Mouse (Mus musculus) E14TG2a.4 (cell line): ENCODE results near the gene Brms1.
"Not testable (repeated sequence)": the region's sequence is repeated elsewhere in the genome, so short reads cannot be mapped to it uniquely, and the experiment has no call there.

Experiments
- H3K27me3 ChIP-seq: 2 replicates; pipeline ENCODE4 v1.6.1; 2014; ENCODE audit warnings: low read length, control low read depth; ENCODE audit not compliant: insufficient read depth
- H3K36me3 ChIP-seq: 2 replicates; pipeline ENCODE4 v1.6.1; 2014; ENCODE audit warnings: low read length, control low read depth; ENCODE audit not compliant: insufficient read depth
- H3K4me1 ChIP-seq: replicated peaks from 2 replicates; pipeline ENCODE4 v1.6.1; 2014; ENCODE audit warnings: low read depth, low read length, control low read depth
- H3K4me3 ChIP-seq: replicated peaks from 2 replicates; pipeline ENCODE4 v1.5.1; 2014; ENCODE audit warnings: mild to moderate bottlenecking, low read length
- H3K9me3 ChIP-seq: 2 replicates; pipeline ENCODE4 v1.6.1; 2014; ENCODE audit warnings: low read length, control low read depth
- CTCF ChIP-seq: conservative IDR thresholded peaks from 2 replicates; pipeline ENCODE4 v1.5.1; 2014; ENCODE audit warnings: low read length
- NANOG ChIP-seq: IDR thresholded peaks from 2 replicates; pipeline ENCODE4 v1.6.1; 2014; ENCODE audit warnings: borderline replicate concordance, low read length, mixed read lengths
- POU5F1 ChIP-seq: IDR thresholded peaks from 2 replicates; pipeline ENCODE4 v1.6.1; 2014; ENCODE audit warnings: low read length, borderline replicate concordance

The Brms1 gene

DNA sequence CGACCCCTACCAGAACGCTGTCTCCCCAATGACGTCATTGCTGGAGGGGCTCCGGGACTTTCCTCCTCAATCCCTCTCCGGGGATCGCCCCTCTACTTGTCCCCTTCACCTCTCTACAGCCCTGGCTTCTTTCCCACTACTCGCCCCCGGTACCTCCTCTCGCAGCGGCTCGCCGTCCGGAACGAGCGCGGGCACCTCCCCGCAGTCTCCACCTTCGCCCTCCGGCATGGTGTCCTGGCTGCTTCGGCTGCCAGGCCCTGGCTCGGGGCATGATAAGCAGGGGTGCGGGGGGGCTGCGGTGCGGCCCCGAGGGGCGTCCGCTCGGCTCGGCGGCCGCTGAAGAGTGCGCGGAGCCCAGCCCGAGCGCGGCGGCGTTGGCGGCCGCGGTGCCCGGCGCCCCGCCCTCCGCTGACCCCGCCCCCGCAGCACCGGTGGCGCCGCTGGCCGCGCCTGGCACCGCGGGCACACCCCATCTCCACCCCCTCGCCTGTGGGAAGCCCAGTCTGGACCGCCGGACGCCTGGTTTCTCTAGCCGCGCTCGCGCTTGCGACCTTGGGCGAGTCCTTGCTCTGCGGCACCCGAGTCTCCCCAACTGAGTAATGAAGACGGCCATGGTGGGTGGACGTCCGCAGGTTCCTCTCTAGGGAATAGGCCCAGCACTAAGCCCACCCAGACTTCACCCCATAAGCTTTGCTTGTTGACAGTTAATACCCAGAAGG lies 44.1 kb downstream of the Brms1 start, which contains the start of gene Tmem151a:
TSS of gene Tmem151a (minus strand) at position 387 of the 719 bp plus-strand sequence.
- Histone ChIP-seq H3K9me3 (no peaks in the 10 kb centered on the region), H3K4me3 (peak within 1 kb of the TSS; percentile 83), H3K36me3 (peaks cover 11% of the 10 kb centered on the region), H3K27me3 (peaks cover 60% of the 10 kb centered on the region), H3K4me1 (peaks cover 75% of the 10 kb centered on the region)
- TF ChIP-seq POU5F1 = no peak
- TF ChIP-seq CTCF = no peak
- no peak for TF ChIP-seq NANOG

GRCm38 (mm10) chr19:5086533-5086932 lies 45.4 kb downstream of the Brms1 start:
- Histone ChIP-seq H3K27me3 (peaks cover 48% of the 10 kb centered on the region), H3K4me1 (peaks cover 75% of the 10 kb centered on the region), H3K36me3 (peaks cover 24% of the 10 kb centered on the region)
- not testable (repeated sequence) for H3K4me3 ChIP-seq, H3K9me3 ChIP-seq
- peak; percentile 42 for TF ChIP-seq CTCF

GRCm38 (mm10) chr19:5087884-5088728 lies 47.0 kb downstream of the Brms1 start, which contains the start of gene Yif1a:
Gene Yif1a (plus strand): TSS chr19:5088538.
- H3K4me3 ChIP-seq = peak within 1 kb of the TSS; percentile 98
- no peak for TF ChIP-seq POU5F1
- peak; percentile 22; the same call in 1 of the 2 replicates for TF ChIP-seq CTCF
- TF ChIP-seq NANOG = peak; percentile 5; the same call in 1 of the 2 replicates
- peaks cover 32% of the 10 kb centered on the region for H3K27me3 ChIP-seq
- H3K9me3 ChIP-seq = no peaks in the 10 kb centered on the region
- H3K36me3 ChIP-seq = peaks cover 39% of the 10 kb centered on the region
- H3K4me1 ChIP-seq = peaks cover 65% of the 10 kb centered on the region

- Histone ChIP-seq H3K9me3 (no peaks in the 10 kb centered on the region), H3K4me1 (peaks cover 65% of the 10 kb centered on the region), H3K27me3 (peaks cover 20% of the 10 kb centered on the region), H3K36me3 (peaks cover 49% of the 10 kb centered on the region), H3K4me3 (peak overlapping the region; percentile 98)
- TF ChIP-seq POU5F1 = no peak
- no peak for TF ChIP-seq CTCF
- no peak for TF ChIP-seq NANOG
These were observed 48.2 kb downstream of the Brms1 start for GRCm38 (mm10) chr19:5089324-5089723.

- peaks cover 20% of the 10 kb centered on the region for H3K27me3 ChIP-seq
- H3K4me1 ChIP-seq = peaks cover 74% of the 10 kb centered on the region
- H3K9me3 ChIP-seq = no peaks in the 10 kb centered on the region
- H3K36me3 ChIP-seq = peaks cover 49% of the 10 kb centered on the region
- no peak for TF ChIP-seq NANOG
- TF ChIP-seq POU5F1 = no peak
- no peak for TF ChIP-seq CTCF
- no peak overlapping the region for H3K4me3 ChIP-seq
These were observed 50.9 kb downstream of the Brms1 start for GRCm38 (mm10) chr19:5092083-5092482.

GRCm38 (mm10) chr19:5093481-5094242 lies 52.5 kb downstream of the Brms1 start:
- peaks cover 76% of the 10 kb centered on the region for H3K4me1 ChIP-seq
- H3K4me3 ChIP-seq = no peak overlapping the region

GRCm38 (mm10) chr19:5094243-5094632 lies 53.1 kb downstream of the Brms1 start:
- TF ChIP-seq CTCF = peak; percentile 81
- no peak for TF ChIP-seq NANOG
- no peak for TF ChIP-seq POU5F1
- H3K4me1 ChIP-seq = peaks cover 77% of the 10 kb centered on the region
- H3K4me3 ChIP-seq = no peak overlapping the region

More at GRCm38 (mm10) chr19:5093481-5094242, 52.5 kb downstream of the Brms1 start:
- Histone ChIP-seq H3K9me3 (no peaks in the 10 kb centered on the region), H3K27me3 (peaks cover 30% of the 10 kb centered on the region), H3K36me3 (peaks cover 49% of the 10 kb centered on the region)
- no peak for TF ChIP-seq POU5F1
- no peak for TF ChIP-seq NANOG
- no peak for TF ChIP-seq CTCF

GRCm38 (mm10) chr19:5094746-5095417 lies 53.7 kb downstream of the Brms1 start:
- Histone ChIP-seq H3K27me3 (peaks cover 30% of the 10 kb centered on the region), H3K36me3 (peaks cover 50% of the 10 kb centered on the region)
- TF ChIP-seq NANOG (no peak), CTCF (no peak), POU5F1 (no peak)

More at GRCm38 (mm10) chr19:5094243-5094632, 53.1 kb downstream of the Brms1 start:
- Histone ChIP-seq H3K27me3 (peaks cover 30% of the 10 kb centered on the region), H3K36me3 (peaks cover 50% of the 10 kb centered on the region), H3K9me3 (no peaks in the 10 kb centered on the region)

More at GRCm38 (mm10) chr19:5094746-5095417, 53.7 kb downstream of the Brms1 start:
- peaks cover 77% of the 10 kb centered on the region for H3K4me1 ChIP-seq
- H3K4me3 ChIP-seq = no peak overlapping the region
- no peaks in the 10 kb centered on the region for H3K9me3 ChIP-seq
